Mouse (Mus musculus): ENCODE measurements around the gene Manba. TPM values are rescaled to one million over a fixed set of nuclear protein-coding genes. Genes with fewer than 3 reads are reported as not detected.

Gene Manba
- polyA plus RNA-seq, 1 experiment = 5.1 TPM

DNA sequence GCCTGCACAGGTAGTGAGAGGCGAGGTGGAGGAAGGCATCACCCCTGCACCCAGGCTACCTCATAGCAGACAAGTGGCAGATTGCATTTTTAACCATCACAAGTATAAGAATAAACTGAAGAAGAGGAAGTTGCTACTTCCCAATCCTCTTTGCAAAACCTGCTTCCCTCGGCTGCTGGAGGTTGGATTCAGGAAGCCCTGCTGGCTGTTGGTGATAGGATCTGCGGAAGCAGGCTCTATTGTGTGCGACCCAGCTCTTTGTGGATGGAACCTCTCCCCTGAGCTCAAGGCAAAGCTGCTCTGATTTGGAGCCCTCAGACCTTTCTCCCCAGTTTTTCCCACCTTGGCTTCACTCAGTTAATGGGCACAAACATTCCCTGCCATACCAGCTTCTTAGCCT is 111.6 kb downstream of the Manba start:
- peaks cover 40% of the 10 kb centered on the region for H3K36me3 ChIP-seq (ENCODE audit: control insufficient read depth, insufficient read depth, low read length)
- WGBS = 59% methylated on average over 4 of the region's 4 CpGs
- peak overlapping the region; percentile 10 for H3K27ac ChIP-seq (ENCODE audit: insufficient read depth, low read length)
- H3K4me3 ChIP-seq (ENCODE audit: extremely low read depth, insufficient read depth, insufficient read length) = no peak overlapping the region
- peaks cover 14% of the 10 kb centered on the region; the same call in 1 of the 2 replicates for H3K4me1 ChIP-seq (ENCODE audit: control insufficient read depth, insufficient read depth, insufficient read length)
- no peak for TF ChIP-seq CTCF (IDR thresholded peaks at IDR 0.05; ENCODE audit: extremely low read depth, insufficient read depth, insufficient read length, insufficient replicate concordance)
- no peak for TF ChIP-seq POLR2A (IDR thresholded peaks at IDR 0.05; ENCODE audit: low read depth, low read length)
- no peaks in the 10 kb centered on the region for H3K27me3 ChIP-seq (ENCODE audit: control insufficient read depth, insufficient read depth, low read length)
- no peak for DNase-seq (ENCODE audit: low read depth in 1 of 2, low spot score in 2 of 2)

DNA sequence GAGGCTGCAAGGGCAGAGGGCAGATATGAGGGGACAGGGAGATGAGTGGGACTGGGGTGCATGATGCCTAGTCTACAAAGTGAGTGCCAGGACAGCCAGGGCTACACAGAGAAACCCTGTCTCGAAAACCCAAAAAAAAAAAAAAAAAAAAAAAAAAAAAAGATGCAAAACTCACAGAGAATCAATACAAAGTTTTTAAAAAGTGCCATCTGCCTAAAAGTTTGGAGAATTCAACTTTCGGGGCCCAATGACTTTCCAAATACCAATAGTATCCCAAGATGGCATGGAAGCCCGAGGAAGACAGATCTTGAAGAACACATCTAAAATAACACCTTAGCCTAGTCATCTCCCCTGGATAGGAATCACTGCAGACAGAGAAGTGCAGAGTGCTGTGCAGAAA is 112.9 kb downstream of the Manba start:
- WGBS = 80% methylated on average over 3 of the region's 3 CpGs
- TF ChIP-seq POLR2A (IDR thresholded peaks at IDR 0.05; ENCODE audit: low read depth, low read length) (no peak), CTCF (IDR thresholded peaks at IDR 0.05; ENCODE audit: extremely low read depth, insufficient read depth, insufficient read length, insufficient replicate concordance) (no peak)
- H3K27ac ChIP-seq (ENCODE audit: insufficient read depth, low read length) = no peak overlapping the region
- H3K4me1 ChIP-seq (ENCODE audit: control insufficient read depth, insufficient read depth, insufficient read length) = peaks cover 14% of the 10 kb centered on the region; the same call in 1 of the 2 replicates
- no peaks in the 10 kb centered on the region for H3K27me3 ChIP-seq (ENCODE audit: control insufficient read depth, insufficient read depth, low read length)
- H3K36me3 ChIP-seq (ENCODE audit: control insufficient read depth, insufficient read depth, low read length) = peaks cover 41% of the 10 kb centered on the region
- no peak for DNase-seq (ENCODE audit: low read depth in 1 of 2, low spot score in 2 of 2)
- no peak overlapping the region for H3K4me3 ChIP-seq (ENCODE audit: extremely low read depth, insufficient read depth, insufficient read length)

GRCm38 (mm10) chr3:135602731-135603130 is 117.3 kb downstream of the Manba start:
- H3K27me3 ChIP-seq (ENCODE audit: control insufficient read depth, insufficient read depth, low read length) = no peaks in the 10 kb centered on the region
- H3K36me3 ChIP-seq (ENCODE audit: control insufficient read depth, insufficient read depth, low read length) = peaks cover 45% of the 10 kb centered on the region
- peaks cover 7% of the 10 kb centered on the region; the same call in 1 of the 2 replicates for H3K4me1 ChIP-seq (ENCODE audit: control insufficient read depth, insufficient read depth, insufficient read length)
- no peak overlapping the region for H3K27ac ChIP-seq (ENCODE audit: insufficient read depth, low read length)
- TF ChIP-seq CTCF (IDR thresholded peaks at IDR 0.05; ENCODE audit: extremely low read depth, insufficient read depth, insufficient read length, insufficient replicate concordance) = no peak
- no peak for TF ChIP-seq POLR2A (IDR thresholded peaks at IDR 0.05; ENCODE audit: low read depth, low read length)
- no peak overlapping the region for H3K4me3 ChIP-seq (ENCODE audit: extremely low read depth, insufficient read depth, insufficient read length)
- 36% methylated on average over 10 of the region's 10 CpGs for WGBS
- no peak for DNase-seq (ENCODE audit: low read depth in 1 of 2, low spot score in 2 of 2)

GRCm38 (mm10) chr3:135604626-135605417 is 119.4 kb downstream of the Manba start:
- DNase-seq (ENCODE audit: low read depth in 1 of 2, low spot score in 2 of 2) = no peak
- Histone ChIP-seq H3K27me3 (ENCODE audit: control insufficient read depth, insufficient read depth, low read length) (no peaks in the 10 kb centered on the region), H3K27ac (ENCODE audit: insufficient read depth, low read length) (0 out of 2 replicates have a peak overlapping the region, but pooled peaks have one; percentile 34), H3K36me3 (ENCODE audit: control insufficient read depth, insufficient read depth, low read length) (peaks cover 42% of the 10 kb centered on the region), H3K4me1 (ENCODE audit: control insufficient read depth, insufficient read depth, insufficient read length) (peaks cover 20% of the 10 kb centered on the region; the same call in 1 of the 2 replicates), H3K4me3 (ENCODE audit: extremely low read depth, insufficient read depth, insufficient read length) (no peak overlapping the region)
- TF ChIP-seq POLR2A (IDR thresholded peaks at IDR 0.05; ENCODE audit: low read depth, low read length) (no peak), CTCF (IDR thresholded peaks at IDR 0.05; ENCODE audit: extremely low read depth, insufficient read depth, insufficient read length, insufficient replicate concordance) (no peak)
- 58% methylated on average over 10 of the region's 10 CpGs for WGBS

DNA sequence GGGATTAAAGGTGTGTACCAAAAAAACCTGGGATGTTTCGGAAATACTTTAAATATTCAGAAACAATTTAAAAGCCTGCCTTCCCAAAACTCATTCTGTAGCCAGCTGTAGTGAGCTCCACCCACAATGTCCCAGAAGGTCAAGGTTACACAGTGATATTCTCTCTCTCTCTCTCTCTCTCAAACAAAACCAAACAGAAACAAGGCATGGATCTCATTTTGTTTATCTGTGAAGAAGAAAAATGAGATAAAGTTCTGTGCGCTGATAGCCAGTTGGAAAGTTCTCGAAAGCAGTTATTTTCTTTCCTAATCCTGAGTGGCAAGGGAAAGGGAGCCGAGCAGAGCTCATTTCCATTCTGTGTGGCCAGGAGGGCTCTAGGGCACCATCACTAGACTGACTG is 120.1 kb downstream of the Manba start:
- WGBS = 91% methylated on average over 4 of the region's 4 CpGs
- Histone ChIP-seq H3K4me1 (ENCODE audit: control insufficient read depth, insufficient read depth, insufficient read length) (peaks cover 22% of the 10 kb centered on the region; the same call in 1 of the 2 replicates), H3K4me3 (ENCODE audit: extremely low read depth, insufficient read depth, insufficient read length) (no peak overlapping the region), H3K27me3 (ENCODE audit: control insufficient read depth, insufficient read depth, low read length) (no peaks in the 10 kb centered on the region), H3K27ac (ENCODE audit: insufficient read depth, low read length) (no peak overlapping the region), H3K36me3 (ENCODE audit: control insufficient read depth, insufficient read depth, low read length) (peaks cover 37% of the 10 kb centered on the region)
- no peak for DNase-seq (ENCODE audit: low read depth in 1 of 2, low spot score in 2 of 2)
- no peak for TF ChIP-seq CTCF (IDR thresholded peaks at IDR 0.05; ENCODE audit: extremely low read depth, insufficient read depth, insufficient read length, insufficient replicate concordance)
- TF ChIP-seq POLR2A (IDR thresholded peaks at IDR 0.05; ENCODE audit: low read depth, low read length) = no peak

DNA sequence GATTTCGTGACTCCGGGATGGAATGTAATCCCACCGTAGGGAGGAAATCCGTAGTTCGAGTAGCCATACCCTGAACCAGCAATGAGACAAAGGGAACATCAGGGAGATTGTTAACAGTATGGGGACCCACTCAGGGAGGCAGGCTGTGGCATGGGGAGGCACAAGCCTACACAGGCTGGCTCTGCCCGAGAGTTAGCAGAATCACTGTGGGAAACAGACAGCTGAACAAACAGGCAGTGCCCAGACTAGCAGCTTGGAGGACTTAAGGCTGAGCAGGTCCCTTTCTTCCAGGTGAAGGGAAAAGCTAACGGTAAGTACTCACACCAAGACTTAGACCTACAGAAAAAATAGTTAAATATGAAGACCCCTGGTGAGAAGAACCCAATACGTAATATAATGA is 121.2 kb downstream of the Manba start:
- WGBS = 87% methylated on average over 8 of the region's 8 CpGs
- peak overlapping the region; percentile 7; the same call in 1 of the 2 replicates for H3K27ac ChIP-seq (ENCODE audit: insufficient read depth, low read length)
- H3K27me3 ChIP-seq (ENCODE audit: control insufficient read depth, insufficient read depth, low read length) = no peaks in the 10 kb centered on the region
- peaks cover 34% of the 10 kb centered on the region for H3K36me3 ChIP-seq (ENCODE audit: control insufficient read depth, insufficient read depth, low read length)
- TF ChIP-seq POLR2A (IDR thresholded peaks at IDR 0.05; ENCODE audit: low read depth, low read length) (no peak), CTCF (IDR thresholded peaks at IDR 0.05; ENCODE audit: extremely low read depth, insufficient read depth, insufficient read length, insufficient replicate concordance) (no peak)
- H3K4me3 ChIP-seq (ENCODE audit: extremely low read depth, insufficient read depth, insufficient read length) = no peak overlapping the region
- DNase-seq (ENCODE audit: low read depth in 1 of 2, low spot score in 2 of 2) = no peak
- peaks cover 27% of the 10 kb centered on the region; the same call in 1 of the 2 replicates for H3K4me1 ChIP-seq (ENCODE audit: control insufficient read depth, insufficient read depth, insufficient read length)

- Histone ChIP-seq H3K4me3 (ENCODE audit: extremely low read depth, insufficient read depth, insufficient read length) (peak overlapping the region; percentile 2; the same call in 1 of the 2 replicates), H3K27ac (ENCODE audit: insufficient read depth, low read length) (peak overlapping the region; percentile 34), H3K27me3 (ENCODE audit: control insufficient read depth, insufficient read depth, low read length) (no peaks in the 10 kb centered on the region), H3K36me3 (ENCODE audit: control insufficient read depth, insufficient read depth, low read length) (peaks cover 34% of the 10 kb centered on the region), H3K4me1 (ENCODE audit: control insufficient read depth, insufficient read depth, insufficient read length) (peaks cover 27% of the 10 kb centered on the region; the same call in 1 of the 2 replicates)
- DNase-seq (ENCODE audit: low read depth in 1 of 2, low spot score in 2 of 2) = no peak
- 26% methylated on average over 9 of the region's 9 CpGs for WGBS
- no peak for TF ChIP-seq POLR2A (IDR thresholded peaks at IDR 0.05; ENCODE audit: low read depth, low read length)
- no peak for TF ChIP-seq CTCF (IDR thresholded peaks at IDR 0.05; ENCODE audit: extremely low read depth, insufficient read depth, insufficient read length, insufficient replicate concordance)
Observed at GRCm38 (mm10) chr3:135607021-135607420, 121.6 kb downstream of the Manba start.

All from spleen, adult 2 months (tissue).